Mouse (Mus musculus): ENCODE measurements around the gene Chd1.
"Not testable (repeated sequence)": the region's sequence is repeated elsewhere in the genome, so short reads cannot be mapped to it uniquely, and the experiment has no call there.

Gene Chd1

GRCm38 (mm10) chr17:15723866-15724475, 19.2 kb downstream of the Chd1 start:
- intact Hi-C loops (cut with DNase I): loop anchor here (2.0 kb wide), 1 partner anchor 101 kb away; no protein-coding TSS in a partner anchor

- intact Hi-C loops (cut with DNase I): loop anchor here (5.0 kb wide), 1 partner anchor 36 kb away; no protein-coding TSS in a partner anchor
These were observed 26.9 kb downstream of the Chd1 start for GRCm38 (mm10) chr17:15731706-15732105.

DNA sequence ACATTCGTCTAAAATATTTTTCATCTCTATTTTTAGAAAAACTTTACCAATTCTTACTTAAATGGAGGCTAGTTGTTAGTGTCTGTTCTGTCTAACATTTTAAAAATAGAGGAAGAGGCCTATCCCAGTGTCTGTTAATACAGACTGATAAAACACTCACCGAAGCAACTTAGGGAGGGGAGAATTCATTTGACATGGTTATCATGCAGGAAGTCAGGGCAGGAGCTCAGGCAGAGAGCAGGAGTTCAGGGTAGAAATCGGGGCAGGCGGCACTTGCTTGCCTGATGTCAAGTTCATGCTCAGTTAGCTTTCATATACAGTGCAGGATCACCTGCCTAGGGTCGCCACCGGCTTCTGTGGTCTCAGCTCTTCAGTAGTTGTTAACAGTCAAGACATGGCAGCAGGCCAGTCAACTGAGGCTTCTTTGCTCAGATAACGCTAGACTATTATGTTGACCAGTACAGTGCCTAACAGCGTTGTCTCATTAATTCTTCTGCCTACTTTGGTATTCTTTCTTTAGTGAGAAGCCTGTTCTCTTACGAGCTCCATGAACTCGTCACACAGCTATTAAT, 32.7 kb downstream of the Chd1 start:
- intact Hi-C loops (cut with DNase I): no loop called here

DNA sequence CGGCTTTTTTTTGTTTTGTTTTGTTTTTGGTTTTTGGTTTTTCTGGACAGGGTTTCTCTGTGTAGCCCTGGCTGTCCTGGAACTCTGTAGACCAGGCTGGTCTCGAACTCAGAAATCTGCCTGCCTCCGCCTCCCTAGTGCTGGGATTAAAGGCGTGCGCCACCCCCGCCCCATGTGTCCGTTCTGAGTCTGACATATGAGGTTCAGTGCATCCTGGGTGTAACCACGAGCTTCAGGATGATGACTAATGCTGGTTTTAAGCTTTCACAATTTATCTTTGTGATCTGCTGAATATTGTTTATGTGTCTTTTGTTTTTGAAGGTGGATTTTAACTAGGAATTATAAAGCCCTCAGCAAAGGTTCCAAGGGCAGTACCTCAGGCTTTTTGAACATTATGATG, 37.1 kb downstream of the Chd1 start:
- intact Hi-C loops (cut with DNase I): no loop called here

DNA sequence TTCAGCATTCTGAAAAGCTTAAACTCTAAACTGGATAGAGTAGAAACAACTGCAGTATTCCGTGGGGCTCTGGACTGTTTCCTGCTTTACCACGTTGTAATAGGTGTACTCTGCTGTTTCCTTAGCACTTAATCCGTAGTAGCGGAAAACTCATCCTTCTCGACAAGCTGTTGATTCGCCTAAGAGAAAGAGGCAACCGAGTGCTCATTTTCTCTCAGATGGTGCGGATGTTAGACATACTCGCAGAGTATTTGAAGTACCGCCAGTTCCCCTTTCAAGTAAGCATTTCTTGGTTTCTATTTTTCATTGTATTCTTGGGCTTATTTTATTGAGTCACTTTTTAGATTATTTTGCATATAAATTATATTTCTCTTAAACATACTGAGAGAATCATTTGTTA, 38.2 kb downstream of the Chd1 start:
- intact Hi-C loops (cut with DNase I): no loop called here

DNA sequence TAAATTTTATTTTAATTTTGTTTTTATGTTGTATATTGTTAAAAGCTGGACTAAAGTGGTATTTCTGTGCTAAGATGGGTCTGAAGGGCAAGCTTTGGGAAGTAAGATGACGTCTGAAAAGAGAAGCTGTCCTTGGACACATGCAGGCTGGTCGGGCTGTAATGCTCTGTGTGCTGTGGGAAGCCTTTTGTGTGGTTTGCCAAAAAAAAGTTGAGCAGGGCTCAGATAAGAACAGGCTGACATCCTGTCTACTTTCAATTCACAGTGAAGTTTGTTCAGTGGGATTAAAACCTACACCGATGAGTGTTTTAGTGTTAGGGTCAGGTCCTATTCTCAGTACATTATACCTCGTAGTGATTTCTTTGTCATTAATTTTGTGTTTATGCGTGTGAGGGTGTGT, 38.6 kb downstream of the Chd1 start:
- intact Hi-C loops (cut with DNase I): no loop called here

DNA sequence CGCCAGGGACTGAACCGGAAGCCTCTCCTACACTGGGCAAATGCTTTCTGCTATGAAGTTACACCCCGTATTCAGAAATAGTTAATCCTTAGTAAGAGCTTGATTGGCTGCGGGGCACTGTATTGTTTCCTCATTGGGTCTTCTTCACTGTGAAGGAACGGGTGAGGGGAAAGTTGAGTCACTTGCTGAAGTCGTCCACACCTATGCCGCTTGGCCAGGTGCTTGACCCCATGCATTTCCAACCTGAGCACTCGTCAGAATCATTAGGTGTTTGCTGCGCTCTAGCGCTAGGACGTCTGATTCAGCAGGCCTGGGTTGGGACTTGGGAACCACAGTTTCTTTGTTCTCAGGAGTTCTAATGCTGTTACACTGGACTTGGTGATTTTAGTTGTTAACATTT, 41.9 kb downstream of the Chd1 start:
- intact Hi-C loops (cut with DNase I): no loop called here

DNA sequence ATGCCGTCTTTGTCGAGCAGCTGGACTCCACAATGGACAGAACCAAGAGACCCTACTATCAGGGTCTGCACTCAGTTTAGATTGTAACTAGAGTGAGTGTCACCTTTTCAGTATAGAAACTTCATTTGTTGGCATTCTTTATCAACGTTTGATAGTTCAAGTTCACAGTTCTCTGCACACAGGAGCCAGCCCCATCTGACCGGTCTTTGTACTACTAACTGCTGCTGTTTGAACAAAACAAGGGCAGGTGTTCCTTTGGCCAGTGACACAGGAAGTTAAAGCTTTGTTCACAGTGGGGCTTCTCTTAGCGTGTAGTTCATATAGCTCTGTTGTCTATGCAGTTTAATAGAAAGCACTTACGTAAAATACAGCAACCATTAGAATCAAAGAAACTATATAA, 43.3 kb downstream of the Chd1 start:
- intact Hi-C loops (cut with DNase I): no loop called here

DNA sequence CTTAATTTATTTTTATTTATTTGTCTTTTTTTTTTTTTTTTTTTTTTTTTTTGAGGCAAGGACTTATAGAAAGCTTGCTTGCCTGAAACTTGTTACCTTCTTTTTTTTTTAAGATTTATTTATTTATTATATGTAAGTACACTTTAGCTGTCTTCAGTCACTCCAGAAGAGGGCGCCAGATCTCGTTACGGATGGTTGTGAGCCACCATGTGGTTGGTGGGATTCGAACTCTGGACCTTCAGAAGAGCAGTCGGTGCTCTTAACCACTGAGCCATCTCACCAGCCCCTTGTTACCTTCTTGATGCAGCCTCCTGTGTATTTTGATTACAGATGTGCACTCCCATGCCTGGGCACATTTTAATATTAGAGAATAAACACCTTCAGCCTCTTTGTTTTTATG, 46.5 kb downstream of the Chd1 start:
- intact Hi-C loops (cut with DNase I): not testable (repeated sequence)

DNA sequence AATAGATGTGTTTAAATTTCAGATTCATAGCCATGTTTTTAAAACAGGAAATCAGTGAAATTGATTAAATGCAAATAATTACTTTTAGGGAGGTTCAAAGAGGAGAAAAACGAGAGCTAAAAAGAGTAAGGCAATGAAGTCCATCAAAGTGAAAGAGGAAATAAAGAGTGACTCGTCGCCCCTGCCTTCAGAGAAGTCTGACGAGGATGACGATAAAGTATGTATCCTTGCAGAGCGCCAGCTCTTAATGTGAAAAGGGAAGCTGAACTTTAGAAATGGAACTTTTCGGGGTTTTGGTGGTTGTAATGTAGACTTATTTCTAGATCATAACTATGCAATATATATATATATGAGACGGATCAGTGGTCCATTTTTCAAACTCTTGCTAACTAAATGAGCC, 56.4 kb downstream of the Chd1 start:
- intact Hi-C loops (cut with DNase I): no loop called here

DNA sequence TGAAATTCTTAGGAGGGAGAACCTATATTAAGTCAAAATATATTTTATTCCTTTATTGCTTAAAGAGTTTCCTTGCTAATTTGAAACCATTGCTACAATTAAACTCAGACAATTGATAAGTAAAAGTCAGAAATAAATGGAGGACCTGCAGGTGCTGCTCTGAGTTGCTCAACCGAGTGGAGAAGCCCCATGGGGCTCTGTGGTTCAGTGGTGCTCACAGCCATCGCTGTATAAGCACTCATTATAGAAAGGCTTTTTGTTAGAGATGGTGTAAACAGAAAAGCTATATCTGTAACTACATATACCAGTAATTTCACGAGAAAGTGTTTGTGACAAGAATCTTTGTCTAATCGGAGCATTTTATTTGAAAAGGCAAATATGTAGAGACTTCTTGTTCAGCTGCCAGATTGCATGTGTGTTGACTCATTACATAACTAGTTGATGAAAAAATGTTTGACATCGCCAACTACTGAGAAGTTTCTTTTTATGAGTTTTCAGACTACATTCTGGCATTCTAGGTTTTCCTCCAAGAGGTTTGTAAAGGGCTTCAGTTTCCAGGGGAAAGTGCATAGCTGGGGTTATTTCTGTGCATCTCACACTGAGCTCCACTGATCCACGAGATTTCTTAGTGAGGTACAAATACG, 64.4 kb downstream of the Chd1 start:
- intact Hi-C loops (cut with DNase I): loop anchor here (5.0 kb wide), 1 partner anchor 37 kb away; no protein-coding TSS in a partner anchor

GRCm38 (mm10) chr17:15773956-15774355, 69.2 kb downstream of the Chd1 start:
- intact Hi-C loops (cut with DNase I): no loop called here

DNA sequence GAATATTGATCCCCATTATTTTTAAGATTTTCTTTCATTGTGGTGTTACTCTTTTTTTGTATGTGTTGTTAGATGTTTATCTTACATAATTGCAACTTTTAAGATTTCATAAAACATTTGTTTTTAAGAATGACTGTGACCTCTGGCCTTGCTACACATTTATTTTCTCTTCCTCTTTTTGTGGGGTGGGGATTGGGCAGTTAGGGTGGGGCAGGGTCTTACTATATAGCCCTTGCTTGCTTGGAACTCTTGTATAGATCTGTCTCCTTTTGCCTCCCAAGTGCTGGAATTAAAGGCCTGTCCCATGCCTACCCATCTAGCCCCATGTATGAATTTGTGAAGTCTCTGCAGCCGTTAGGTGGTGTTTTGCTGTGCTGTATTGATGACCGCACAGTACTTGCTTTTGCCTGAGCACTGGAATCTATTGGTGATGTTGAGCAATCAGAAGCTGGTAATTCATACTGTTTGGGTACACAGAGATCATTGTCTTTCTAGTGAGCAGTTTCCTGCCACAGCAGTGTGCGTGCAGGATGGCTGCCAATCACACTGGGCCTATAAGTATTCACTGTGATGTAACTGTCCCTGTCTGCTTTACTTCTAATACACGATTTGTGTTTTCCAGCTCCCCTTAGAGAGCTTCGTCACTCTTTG, 69.9 kb downstream of the Chd1 start:
- intact Hi-C loops (cut with DNase I): no loop called here

DNA sequence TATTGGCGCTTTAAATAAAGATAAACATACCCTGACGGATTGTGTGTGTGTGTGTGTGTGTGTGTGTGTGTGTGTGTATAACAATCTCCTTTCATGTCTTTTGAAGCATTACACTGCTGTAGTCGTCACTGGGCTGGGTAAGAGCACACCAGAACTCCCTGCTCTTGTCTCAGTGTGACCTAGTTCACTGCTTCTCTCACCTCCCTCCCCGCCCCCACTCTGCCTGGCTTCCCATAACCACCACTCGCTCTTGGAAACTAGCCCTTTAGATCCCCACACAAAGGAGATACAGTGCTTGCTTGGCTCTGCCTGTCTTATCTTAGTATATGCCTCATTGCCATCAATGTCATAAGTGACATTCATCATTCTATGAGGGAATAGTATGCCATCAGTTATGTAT, 71.6 kb downstream of the Chd1 start:
- intact Hi-C loops (cut with DNase I): no loop called here

DNA sequence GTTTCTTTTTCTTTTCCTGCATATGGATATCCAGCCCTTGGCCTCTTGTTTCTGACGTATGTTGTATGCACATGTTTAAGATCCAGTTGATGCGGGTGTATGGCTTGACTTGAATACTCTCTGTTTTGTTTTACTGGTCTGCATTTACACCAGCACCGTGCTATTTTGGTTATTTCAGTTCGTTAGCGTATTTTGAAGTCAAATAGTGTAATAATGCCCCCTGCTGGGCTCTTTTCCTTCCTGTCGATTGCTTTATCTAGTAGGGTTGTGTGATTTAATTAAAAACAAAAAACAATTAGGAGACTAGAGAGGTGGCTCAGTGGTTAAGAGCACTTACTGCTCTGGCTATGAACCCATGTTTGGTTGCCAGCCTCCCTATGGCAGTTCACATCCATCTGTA, 73.2 kb downstream of the Chd1 start:
- intact Hi-C loops (cut with DNase I): no loop called here

DNA sequence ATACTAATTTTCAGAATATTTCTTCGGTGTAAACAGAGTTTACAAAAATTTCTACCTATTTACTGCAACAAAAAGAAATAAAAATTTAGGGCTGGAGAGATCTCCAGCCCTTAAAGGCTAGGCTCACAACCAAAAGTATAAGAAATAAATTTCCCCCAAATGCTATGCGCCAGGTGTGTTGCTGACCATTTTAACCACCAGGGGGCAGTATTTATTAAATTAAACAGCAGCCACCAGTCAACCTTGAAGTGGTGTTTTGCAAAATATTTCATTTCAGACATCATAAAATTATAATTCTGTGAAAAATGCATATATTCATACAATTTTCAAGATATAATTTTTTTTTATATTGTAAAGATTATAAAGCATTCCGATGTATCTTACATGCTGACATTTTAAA, 82.3 kb downstream of the Chd1 start:
- intact Hi-C loops (cut with DNase I): loop anchor here (5.0 kb wide), 1 partner anchor 1115 kb away; no protein-coding TSS in a partner anchor

DNA sequence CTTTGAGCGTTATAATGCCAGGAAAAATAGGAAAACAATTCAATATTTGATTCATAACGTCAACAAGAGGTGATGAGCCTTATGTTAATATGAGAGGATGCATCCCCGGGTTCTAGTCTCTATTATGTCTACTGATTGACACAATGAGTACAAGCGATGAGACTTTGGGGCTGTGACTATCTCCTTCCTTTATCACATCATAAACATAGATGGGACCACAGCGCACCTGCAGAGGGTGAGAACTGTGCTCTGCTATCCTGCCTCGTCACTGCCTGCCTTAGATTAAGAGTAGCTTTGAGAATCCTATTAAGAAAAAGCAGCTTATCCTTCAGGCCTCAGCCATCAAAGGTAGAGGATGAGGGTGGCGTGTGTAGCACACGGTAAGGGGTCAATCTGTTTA, 85.9 kb downstream of the Chd1 start:
- intact Hi-C loops (cut with DNase I): no loop called here

DNA sequence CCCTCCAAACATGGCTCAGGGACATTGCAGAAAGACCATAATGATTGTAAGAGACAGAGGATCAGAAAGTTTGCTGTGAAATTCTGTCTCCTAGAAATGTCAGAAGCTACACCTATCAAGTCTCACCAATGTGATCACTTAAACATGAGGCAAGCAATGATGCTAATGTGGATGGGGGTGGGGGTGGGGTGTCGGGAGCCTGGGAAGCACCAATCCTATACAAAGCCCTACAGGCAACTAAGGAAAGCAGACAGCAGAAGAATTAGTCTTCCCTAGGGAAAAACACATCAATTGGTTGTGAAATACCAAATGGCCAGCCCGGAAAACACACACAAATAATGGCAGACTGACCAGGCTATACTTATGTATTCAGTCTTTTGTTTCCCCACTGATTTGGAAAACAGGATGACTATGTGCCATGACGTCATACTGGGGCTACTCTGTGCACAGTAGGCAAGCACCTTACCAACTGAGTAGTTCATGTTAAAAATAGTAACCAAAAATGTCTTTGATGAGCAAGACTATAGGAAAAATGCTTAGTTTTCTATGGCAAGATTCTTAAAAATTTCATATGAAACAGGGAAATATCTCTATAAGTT, 94.5 kb downstream of the Chd1 start:
- intact Hi-C loops (cut with DNase I): no loop called here

DNA sequence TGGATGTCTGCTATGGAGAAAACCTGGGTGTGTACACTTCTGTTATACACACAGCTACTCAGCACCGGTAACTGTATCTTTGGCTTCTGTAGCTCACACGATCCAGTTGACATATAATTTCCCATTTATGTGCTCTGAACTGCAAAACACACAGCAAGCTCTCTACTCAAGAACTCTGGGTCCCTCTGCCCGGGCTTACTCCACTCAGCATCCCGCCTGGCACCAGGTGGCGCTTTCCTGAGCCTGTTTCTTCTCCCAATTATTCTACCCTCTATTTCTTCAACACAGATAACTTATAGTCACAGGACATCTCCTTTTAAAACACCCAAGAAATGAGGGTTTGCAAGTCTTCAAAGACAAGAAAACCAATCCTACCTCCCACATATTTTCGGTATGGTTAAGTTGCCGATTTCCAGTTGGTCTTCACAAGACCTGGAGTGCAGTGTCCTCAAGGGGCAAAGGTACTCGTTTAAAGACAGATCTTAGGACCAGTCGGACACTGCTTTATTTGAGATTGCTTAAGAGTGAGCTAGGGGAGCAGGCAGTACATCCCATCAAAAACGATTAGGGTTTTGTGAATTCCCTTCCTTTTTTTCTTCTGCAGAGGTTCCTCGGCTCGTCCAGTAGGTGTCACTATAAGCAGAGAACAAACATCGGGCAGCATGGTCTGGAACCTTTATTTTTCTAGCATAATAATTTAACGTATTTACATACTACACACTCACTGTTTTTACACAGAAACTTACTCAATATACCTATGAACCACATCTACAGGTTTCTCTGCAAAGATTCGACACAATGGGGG, 99.4 kb downstream of the Chd1 start:
- intact Hi-C loops (cut with DNase I): loop anchor here (5.0 kb wide), 1 partner anchor 1098 kb away; no protein-coding TSS in a partner anchor

- intact Hi-C loops (cut with DNase I): no loop called here
These were observed 102.7 kb downstream of the Chd1 start for GRCm38 (mm10) chr17:15807295-15807984.
